Mouse (Mus musculus) neural tube, embryonic 11.5 days (tissue): ENCODE measurements around the gene Gatad1. TPM values are rescaled to one million over a fixed set of nuclear protein-coding genes. Genes with fewer than 3 reads are reported as not detected.

Source experiments
- ATAC-seq: fragments of 200-750 bp; cut with Nextera tagmentation; 2 replicates; pipeline ENCODE4 v1.8.0; 2017; ENCODE audit warnings: moderate number of reproducible peaks, mild to moderate bottlenecking, moderate TSS enrichment, moderate library complexity; ENCODE audit not compliant: insufficient read depth, low FRiP score, low TSS enrichment
- DNase-seq: peaks from one replicate; pipeline ENCODE4 v3.0.0-alpha.2; 2015; ENCODE audit warnings: low spot score
- H3K27ac ChIP-seq: fragments of 300-500 bp; sonication (generic); 2 replicates; pipeline ENCODE4 v1.5.1; 2014; ENCODE audit warnings: low read depth, mild to moderate bottlenecking, low read length
- H3K27me3 ChIP-seq: fragments of 300-500 bp; sonication (generic); 2 replicates; pipeline ENCODE4 v1.6.1; 2014; ENCODE audit warnings: mild to moderate bottlenecking, low read length, mixed read lengths; ENCODE audit not compliant: control insufficient read depth, insufficient read depth
- H3K36me3 ChIP-seq: fragments of 300-500 bp; sonication (generic); 2 replicates; pipeline ENCODE4 v1.6.1; 2014; ENCODE audit warnings: mild to moderate bottlenecking, low read length, moderate library complexity, mixed read lengths; ENCODE audit not compliant: control insufficient read depth, insufficient read depth
- H3K4me1 ChIP-seq: fragments of 300-500 bp; sonication (generic); 2 replicates; pipeline ENCODE4 v1.6.1; 2014; ENCODE audit warnings: low read length, mixed read lengths; ENCODE audit not compliant: control insufficient read depth, insufficient read depth
- H3K4me2 ChIP-seq: fragments of 300-500 bp; sonication (generic); 2 replicates; pipeline ENCODE4 v1.6.1; 2014; ENCODE audit warnings: low read depth, mild to moderate bottlenecking, moderate library complexity
- H3K4me3 ChIP-seq: fragments of 300-500 bp; sonication (generic); 2 replicates; pipeline ENCODE4 v1.5.1; 2014; ENCODE audit warnings: low read depth, low read length
- H3K9ac ChIP-seq: fragments of 300-500 bp; sonication (generic); 2 replicates; pipeline ENCODE4 v1.6.1; 2014; ENCODE audit warnings: mild to moderate bottlenecking, low read length
- H3K9me3 ChIP-seq: fragments of 300-500 bp; sonication (generic); 2 replicates; pipeline ENCODE4 v1.6.1; 2016; ENCODE audit warnings: low read length; ENCODE audit not compliant: control insufficient read depth
- WGBS: fragments of 180-500 bp; shearing (Covaris S2); extraction: QIAGEN DNeasy Blood & Tissue Kit; methylation state at CpG from one replicate; pipeline ENCODE4 v1.1.7; 2014; 5-methylcytosine and 5-hydroxymethylcytosine counted together
- polyA plus RNA-seq: library from polyadenylated mRNA; unstranded; fragments of >200 nt; fragmentation: Nextera tagmentation; extraction: Ambion mirVana; gene quantifications from 2 replicates; pipeline ENCODE4 v1.2.1, GENCODE M21; 2014

The Gatad1 gene
- 73.1 and 77.4 TPM in 2 replicates for polyA plus RNA-seq

DNA sequence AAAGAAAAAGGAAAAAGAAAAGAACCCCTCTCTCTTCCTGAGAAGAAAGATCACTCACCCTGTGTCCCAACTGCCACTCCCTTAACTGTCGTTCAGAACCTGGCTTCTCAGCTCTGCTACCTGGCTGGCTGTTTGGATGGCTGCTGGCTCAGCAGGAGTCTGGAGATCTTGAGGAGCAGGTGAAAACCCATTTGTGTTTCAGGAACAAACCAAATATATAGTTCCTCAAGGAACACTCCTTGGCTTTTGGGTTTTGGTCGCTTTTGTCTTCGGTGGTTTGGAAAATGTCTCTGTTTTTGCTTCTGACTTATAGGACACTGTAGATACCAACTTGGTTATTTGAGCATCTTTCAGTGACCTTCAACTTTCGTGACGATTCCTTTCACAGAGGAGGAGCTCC, at the start of gene Gatad1:
Gene Gatad1, minus strand, starts transcription at position 101 of the 400 bp plus-strand sequence.
- Histone ChIP-seq H3K9ac (no peak within 1 kb of the TSS), H3K9me3 (no peaks in the 10 kb centered on the region), H3K27ac (no peak within 1 kb of the TSS), H3K4me3 (no peak within 1 kb of the TSS), H3K4me2 (no peak within 1 kb of the TSS), H3K27me3 (no peaks in the 10 kb centered on the region), H3K4me1 (no peaks in the 10 kb centered on the region), H3K36me3 (no peaks in the 10 kb centered on the region)
- ATAC-seq, result no peak
- 82% methylated on average over 5 of the region's 5 CpGs for WGBS
- no peak for DNase-seq

GRCm38 (mm10) chr5:3702180-3702579, 45.2 kb upstream of the Gatad1 start:
- no peak for DNase-seq
- Histone ChIP-seq H3K27ac (no peak overlapping the region), H3K4me3 (no peak overlapping the region), H3K4me2 (no peak overlapping the region), H3K4me1 (no peaks in the 10 kb centered on the region), H3K9ac (no peak overlapping the region), H3K27me3 (no peaks in the 10 kb centered on the region), H3K36me3 (peaks cover 4% of the 10 kb centered on the region), H3K9me3 (no peaks in the 10 kb centered on the region)
- 45% methylated on average over 4 of the region's 4 CpGs for WGBS
- no peak; the same call in 1 of the 2 replicates for ATAC-seq

- peaks cover 4% of the 10 kb centered on the region for H3K36me3 ChIP-seq
Observed at GRCm38 (mm10) chr5:3700025-3700424, 43.0 kb upstream of the Gatad1 start.

GRCm38 (mm10) chr5:3696031-3696430, 39.0 kb upstream of the Gatad1 start:
- H3K27ac ChIP-seq, result no peak overlapping the region
- H3K27me3 ChIP-seq, result no peaks in the 10 kb centered on the region
- DNase-seq (no peak), ATAC-seq (no peak)
- H3K4me2 ChIP-seq, result no peak overlapping the region
- no peaks in the 10 kb centered on the region for H3K9me3 ChIP-seq
- no peak overlapping the region for H3K9ac ChIP-seq
- no peaks in the 10 kb centered on the region for H3K4me1 ChIP-seq
- WGBS, result 86% methylated on average over 3 of the region's 3 CpGs
- peaks cover 6% of the 10 kb centered on the region for H3K36me3 ChIP-seq
- no peak overlapping the region for H3K4me3 ChIP-seq

More at GRCm38 (mm10) chr5:3700025-3700424, 43.0 kb upstream of the Gatad1 start:
- Histone ChIP-seq H3K4me3 (no peak overlapping the region), H3K27ac (no peak overlapping the region), H3K9ac (no peak overlapping the region), H3K4me2 (no peak overlapping the region), H3K27me3 (no peaks in the 10 kb centered on the region), H3K9me3 (no peaks in the 10 kb centered on the region), H3K4me1 (no peaks in the 10 kb centered on the region)
- DNase-seq (no peak), ATAC-seq (no peak)
- WGBS, result 87% methylated on average over 5 of the region's 5 CpGs

- Histone ChIP-seq H3K9ac (no peak overlapping the region), H3K36me3 (peaks cover 6% of the 10 kb centered on the region), H3K4me1 (no peaks in the 10 kb centered on the region), H3K9me3 (no peaks in the 10 kb centered on the region), H3K27me3 (no peaks in the 10 kb centered on the region), H3K4me2 (no peak overlapping the region), H3K4me3 (no peak overlapping the region), H3K27ac (no peak overlapping the region)
- no peak for DNase-seq
- ATAC-seq, result no peak
- 90% methylated on average over 4 of the region's 4 CpGs for WGBS
Observed at GRCm38 (mm10) chr5:3695191-3695590, 38.2 kb upstream of the Gatad1 start.

DNA sequence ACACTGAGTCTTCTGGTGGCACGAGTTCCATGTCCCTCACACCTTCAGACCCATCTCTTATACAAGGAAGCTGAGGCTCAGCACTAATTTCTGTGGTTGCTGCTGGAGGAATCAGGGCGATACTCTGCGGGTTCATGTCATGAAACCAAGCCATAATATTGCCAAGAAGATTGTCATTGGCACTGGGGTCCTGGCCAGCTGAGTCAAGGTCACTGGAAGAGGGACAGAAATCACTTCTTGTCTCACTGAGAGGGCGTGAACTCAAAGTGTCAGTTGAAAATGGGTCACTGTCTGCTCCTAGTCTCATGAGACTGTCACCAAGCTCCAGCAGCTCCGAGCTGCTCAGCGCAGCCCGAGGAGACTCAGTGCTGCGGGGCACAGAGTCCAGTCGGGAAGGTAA, 36.0 kb upstream of the Gatad1 start:
- 92% methylated on average over 9 of the region's 9 CpGs for WGBS
- Histone ChIP-seq H3K4me1 (no peaks in the 10 kb centered on the region), H3K4me3 (no peak overlapping the region), H3K27me3 (no peaks in the 10 kb centered on the region), H3K4me2 (no peak overlapping the region), H3K36me3 (peaks cover 9% of the 10 kb centered on the region), H3K27ac (no peak overlapping the region), H3K9me3 (no peaks in the 10 kb centered on the region), H3K9ac (no peak overlapping the region)
- no peak for ATAC-seq
- no peak for DNase-seq

GRCm38 (mm10) chr5:3691283-3691682, 34.3 kb upstream of the Gatad1 start:
- peaks cover 9% of the 10 kb centered on the region for H3K36me3 ChIP-seq
- no peak overlapping the region for H3K9ac ChIP-seq
- H3K4me3 ChIP-seq, result no peak overlapping the region
- ATAC-seq (no peak), DNase-seq (no peak)
- no peaks in the 10 kb centered on the region for H3K9me3 ChIP-seq
- H3K27ac ChIP-seq, result no peak overlapping the region
- H3K27me3 ChIP-seq, result no peaks in the 10 kb centered on the region
- H3K4me2 ChIP-seq, result no peak overlapping the region
- no peaks in the 10 kb centered on the region for H3K4me1 ChIP-seq
- WGBS, result 96% methylated on average over 3 of the region's 3 CpGs

DNA sequence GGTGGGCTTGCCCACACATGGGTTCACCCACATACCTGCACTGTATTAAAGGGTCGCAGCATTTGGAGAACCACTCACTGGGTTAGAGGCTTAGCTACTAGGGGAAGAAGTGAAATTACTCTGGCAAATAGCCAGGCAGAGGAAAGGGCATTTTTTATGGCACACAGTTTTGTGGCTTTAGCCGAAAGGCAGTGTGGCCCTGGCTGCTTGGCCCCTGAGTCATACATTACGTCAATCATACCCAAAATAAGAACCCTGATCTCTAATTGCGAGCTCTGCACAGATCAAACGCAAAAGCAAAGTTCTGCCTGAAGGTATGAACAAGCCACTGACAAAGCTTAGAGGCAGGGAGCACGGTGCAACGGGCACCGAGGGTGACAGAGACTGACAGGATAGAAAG, 31.3 kb upstream of the Gatad1 start:
- Histone ChIP-seq H3K9ac (no peak overlapping the region), H3K4me2 (no peak overlapping the region), H3K36me3 (peaks cover 9% of the 10 kb centered on the region), H3K27me3 (no peaks in the 10 kb centered on the region), H3K4me3 (no peak overlapping the region), H3K27ac (no peak overlapping the region), H3K9me3 (no peaks in the 10 kb centered on the region), H3K4me1 (no peaks in the 10 kb centered on the region)
- DNase-seq (no peak), ATAC-seq (no peak)
- 95% methylated on average over 8 of the region's 8 CpGs for WGBS

DNA sequence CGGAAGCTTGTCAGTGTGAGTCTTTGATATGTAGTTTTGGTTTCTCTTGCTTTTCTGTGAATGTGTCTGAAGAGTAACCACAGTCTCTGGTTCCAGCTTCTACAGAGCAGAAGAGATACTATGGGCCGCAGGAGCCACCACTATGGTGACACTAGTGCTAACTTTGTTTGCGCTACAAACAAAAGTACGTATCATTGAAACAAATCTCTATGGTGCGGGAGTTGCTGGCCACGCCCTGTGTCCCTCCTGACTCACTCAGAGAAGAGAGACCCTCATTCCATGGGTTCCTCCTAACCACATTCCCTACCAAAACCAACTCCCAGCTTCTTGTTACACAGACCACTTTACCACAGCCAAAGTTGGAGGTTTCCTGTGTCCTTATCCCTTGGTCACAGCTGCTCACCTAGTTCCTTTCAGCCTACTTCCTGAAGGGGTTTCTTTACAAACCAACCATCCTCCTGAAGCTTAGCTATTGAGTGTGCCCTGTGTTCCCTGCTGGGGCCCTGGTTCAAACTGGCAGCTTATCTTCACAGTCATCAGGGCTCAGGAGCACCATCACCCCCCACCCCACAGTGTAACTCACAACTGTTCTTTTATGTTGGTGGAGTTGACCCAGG, 13.1 kb upstream of the Gatad1 start:
- no peaks in the 10 kb centered on the region for H3K27me3 ChIP-seq
- ATAC-seq (no peak), DNase-seq (no peak)
- H3K4me3 ChIP-seq, result no peak overlapping the region
- no peak overlapping the region for H3K9ac ChIP-seq
- H3K9me3 ChIP-seq, result no peaks in the 10 kb centered on the region
- no peaks in the 10 kb centered on the region for H3K4me1 ChIP-seq
- no peak overlapping the region for H3K4me2 ChIP-seq
- H3K27ac ChIP-seq, result no peak overlapping the region
- 90% methylated on average over 6 of the region's 6 CpGs for WGBS
- no peaks in the 10 kb centered on the region for H3K36me3 ChIP-seq
